Mouse (Mus musculus) subcutaneous adipose tissue, adult 2 months (tissue): ENCODE results near the gene Nfic. TPM values are rescaled to one million over a fixed set of nuclear protein-coding genes. Genes with fewer than 3 reads are reported as not detected.

Experiments used
- polyA plus RNA-seq: library from polyadenylated mRNA; depleted of rRNA; stranded (reverse); fragments of >200 nt; gene quantifications from 2 replicates; pipeline ENCODE4 v1.2.3, GENCODE M21; 2012; ENCODE audit warnings: low replicate concordance; rRNA removed

Gene Nfic
- 67.7 and 99.8 TPM in 2 replicates for polyA plus RNA-seq

GRCm38 (mm10) chr10:81455181-81455895 is at the start of gene Nfic:
Nfic (minus strand) TSS chr10:81455635.

GRCm38 (mm10) chr10:81500032-81500431 is 44.6 kb upstream of the Nfic start, which contains the start of gene S1pr4:
S1pr4 (minus strand) TSS chr10:81500132.

GRCm38 (mm10) chr10:81496264-81496901 is 40.9 kb upstream of the Nfic start, which contains the start of gene Ncln:
Ncln (minus strand) TSS chr10:81496392.

GRCm38 (mm10) chr10:81482533-81482889 is 27.1 kb upstream of the Nfic start, which contains the start of gene Celf5:
Celf5 (minus strand) TSS chr10:81482709.

GRCm38 (mm10) chr10:81392781-81393185 is 62.7 kb downstream of the Nfic start, which contains the start of gene Smim24:
Smim24 (plus strand) TSS chr10:81393051.

GRCm38 (mm10) chr10:81388505-81389055 is 66.9 kb downstream of the Nfic start, which contains the start of gene Gm48552:
Gm48552 (plus strand) TSS chr10:81389005.

GRCm38 (mm10) chr10:81383802-81384604 is 71.4 kb downstream of the Nfic start, which contains the start of the genes Dohh and Gm48551:
Dohh (plus strand) TSS chr10:81384428.
Gm48551 (plus strand) TSS chr10:81384466.

GRCm38 (mm10) chr10:81377793-81378552 is 77.5 kb downstream of the Nfic start, which contains the start of gene Fzr1:
Fzr1 (minus strand) TSS chr10:81378516.

GRCm38 (mm10) chr10:81365672-81366476 is 89.6 kb downstream of the Nfic start, which contains the start of gene 4930404N11Rik:
4930404N11Rik (minus strand) TSS chr10:81365816.

GRCm38 (mm10) chr10:81356991-81357844 is 98.2 kb downstream of the Nfic start, which contains the start of gene Mfsd12:
Mfsd12 (plus strand) TSS chr10:81357491.

GRCm38 (mm10) chr10:81350351-81351063 is 104.9 kb downstream of the Nfic start, which contains the start of gene Hmg20b:
Hmg20b (minus strand) TSS chr10:81350480.

Other genes with a start within 250 kb of the Nfic start
- 0.03 and 0.06 TPM in 2 replicates for gene Atcay, start 224.8 kb downstream of the Nfic start, polyA plus RNA-seq
- 5.7 and 25.8 TPM in 2 replicates for gene Zfr2, start 222.5 kb downstream of the Nfic start, polyA plus RNA-seq
- 3.3 and 4.0 TPM in 2 replicates for gene Matk, start 202.7 kb downstream of the Nfic start, polyA plus RNA-seq
- 78.4 and 104 TPM in 2 replicates for gene Mrpl54, start 188.7 kb downstream of the Nfic start, polyA plus RNA-seq
- 107 and 116 TPM in 2 replicates for gene Apba3, start 188.7 kb downstream of the Nfic start, polyA plus RNA-seq
- 0.26 and 15.2 TPM in 2 replicates for gene Tjp3, start 164.1 kb downstream of the Nfic start, polyA plus RNA-seq
- 56.8 and 80.2 TPM in 2 replicates for gene Pip5k1c, start 162.7 kb downstream of the Nfic start, polyA plus RNA-seq
- gene Cactin, start 134.5 kb downstream of the Nfic start, polyA plus RNA-seq, result 23.1 and 38.0 TPM in 2 replicates
- gene Tbxa2r, start 126.9 kb downstream of the Nfic start, polyA plus RNA-seq, result 10.1 and 16.3 TPM in 2 replicates
- 2.2 and 4.8 TPM in 2 replicates for gene Gipc3, start 112.4 kb downstream of the Nfic start, polyA plus RNA-seq
- 69.5 and 90.1 TPM in 2 replicates for gene Hmg20b, start 105.2 kb downstream of the Nfic start, polyA plus RNA-seq
- 38.6 and 41.1 TPM in 2 replicates for gene Mfsd12, start 98.1 kb downstream of the Nfic start, polyA plus RNA-seq
- 0.43 and 1.8 TPM in 2 replicates for gene 4930404N11Rik, start 89.8 kb downstream of the Nfic start, polyA plus RNA-seq
- gene Fzr1, start 77.1 kb downstream of the Nfic start, polyA plus RNA-seq, result 56.1 and 75.2 TPM in 2 replicates
- gene Dohh, start 71.2 kb downstream of the Nfic start, polyA plus RNA-seq, result 61.5 and 66.9 TPM in 2 replicates
- gene Gm48551, start 71.2 kb downstream of the Nfic start, polyA plus RNA-seq, result 3.2 and 5.1 TPM in 2 replicates
- gene Gm48552, start 66.6 kb downstream of the Nfic start, polyA plus RNA-seq, result 1.5 and 1.8 TPM in 2 replicates
- 9.8 and 12.3 TPM in 2 replicates for gene Smim24, start 62.6 kb downstream of the Nfic start, polyA plus RNA-seq
- gene Celf5, start 27.1 kb upstream of the Nfic start, polyA plus RNA-seq, result 0.70 and 0.93 TPM in 2 replicates
- gene Ncln, start 40.8 kb upstream of the Nfic start, polyA plus RNA-seq, result 174 and 241 TPM in 2 replicates
- gene S1pr4, start 44.5 kb upstream of the Nfic start, polyA plus RNA-seq, result 7.2 and 9.4 TPM in 2 replicates
- 3.8 and 5.3 TPM in 2 replicates for gene Gna15, start 68.6 kb upstream of the Nfic start, polyA plus RNA-seq
- 141 and 164 TPM in 2 replicates for gene Gna11, start 89.6 kb upstream of the Nfic start, polyA plus RNA-seq
- gene Aes, start 103.9 kb upstream of the Nfic start, polyA plus RNA-seq, result 885 and 1,244 TPM in 2 replicates
- gene Tle2, start 118.9 kb upstream of the Nfic start, polyA plus RNA-seq, result 43.6 and 76.2 TPM in 2 replicates
- gene Tle6, start 145.4 kb upstream of the Nfic start, polyA plus RNA-seq, result 9.9 and 14.9 TPM in 2 replicates
- gene BC025920, start 150.6 kb upstream of the Nfic start, polyA plus RNA-seq, result 1.1 and 1.3 TPM in 2 replicates
- 24.8 and 39.4 TPM in 2 replicates for gene Sirt6, start 172.2 kb upstream of the Nfic start, polyA plus RNA-seq
- gene Ankrd24, start 172.9 kb upstream of the Nfic start, polyA plus RNA-seq, result 36.2 and 58.5 TPM in 2 replicates
- gene Gm10778, start 193.4 kb upstream of the Nfic start, polyA plus RNA-seq, result 0.34 and 0.55 TPM in 2 replicates
- 0.60 and 1.3 TPM in 2 replicates for gene Zfp433, start 249.2 kb upstream of the Nfic start, polyA plus RNA-seq